ENCODE assay signal across 8 mouse cellular contexts in genomic region chr3:155093116-155093956, GRCm38 (mm10). TPM values are rescaled to one million over a fixed set of nuclear protein-coding genes. Genes with fewer than 3 reads are reported as not detected.
DNase-seq lines count a peak whose midpoint lies in the region; ATAC-seq and TF ChIP-seq lines count a peak whose summit lies in the region.

Fpgt (minus strand) TSS chr3:155093403.
Lrriq3 (plus strand) TSS chr3:155093434.

- peaks cover 5% of the 10 kb centered on the region; the same call in 1 of the 2 replicates for H3K4me1 ChIP-seq in hindbrain, postnatal 0 days (ENCODE audit: insufficient read depth, low read length)

- no peak for TF ChIP-seq CTCF in gastrocnemius, adult 2 months (IDR thresholded peaks at IDR 0.05)
- peak; percentile 34 for TF ChIP-seq CTCF in hindbrain, postnatal 0 days (IDR thresholded peaks at IDR 0.05; ENCODE audit: low read depth)
- no peak; the same call in 1 of the 2 replicates for TF ChIP-seq CTCF in left cerebral cortex, adult 2 months (IDR thresholded peaks at IDR 0.05)

- no peaks in the 10 kb centered on the region for H3K9me3 ChIP-seq in hindbrain, postnatal 0 days (ENCODE audit: low read length)

- H3K36me3 ChIP-seq in hindbrain, postnatal 0 days (ENCODE audit: insufficient read depth, low read length), result no peaks in the 10 kb centered on the region

- peak within 1 kb of the TSS; percentile 77 for H3K4me3 ChIP-seq in gastrocnemius, adult 2 months
- H3K4me3 ChIP-seq in hindbrain, postnatal 0 days (ENCODE audit: low read length), result peak within 1 kb of the TSS; percentile 69
- peak within 1 kb of the TSS; percentile 56 for H3K4me3 ChIP-seq in left cerebral cortex, adult 2 months

- H3K27ac ChIP-seq in gastrocnemius, adult 2 months, result peak within 1 kb of the TSS; percentile 88
- peak within 1 kb of the TSS; percentile 88 for H3K27ac ChIP-seq in hindbrain, postnatal 0 days
- peak within 1 kb of the TSS; percentile 95 for H3K27ac ChIP-seq in left cerebral cortex, adult 2 months

- DNase-seq in ZHBTc4 (ENCODE audit: low read depth, low spot score), result peak; percentile 96
- peak; percentile 93 for DNase-seq in gastrocnemius, adult 2 months
- DNase-seq in hindbrain, postnatal 0 days (ENCODE audit: low spot score), result peak; percentile 97
- DNase-seq in left cerebral cortex, adult 2 months (ENCODE audit: extremely low spot score in 1 of 2, low spot score in 2 of 2), result peak; percentile 86 to 91
- DNase-seq in right cerebral cortex, adult 2 months (ENCODE audit: low spot score in 2 of 2), result peak; percentile 89 to 92
- DNase-seq in urinary bladder, postnatal 14 days (ENCODE audit: low spot score), result peak; percentile 86

- intact Hi-C loops in gastrocnemius, adult 2 months (cut with DNase I), result loop anchor here (2.0 kb wide), 1 partner anchor 497 kb away; the partner anchor contains the start of genes Cryz and Tyw3
- intact Hi-C loops in left cerebral cortex, adult 2 months (cut with DNase I), result loop anchor here (2.0 to 5.0 kb wide), 3 partner anchors 277 to 497 kb away; partner anchors contain the start of genes Cryz, Erich3 and Tyw3

- H3K4me2 ChIP-seq in hindbrain, postnatal 0 days (ENCODE audit: low read depth, low read length), result peak within 1 kb of the TSS; percentile 83

- under 1% methylated on average over 47 of the region's 47 CpGs for WGBS in hindbrain, postnatal 0 days

- ATAC-seq in common myeloid progenitor, adult 5-6 weeks (replicated peaks; ENCODE audit: low read depth, poor library complexity, severe bottlenecking), result peak; percentile 95
- peak; percentile 100 for ATAC-seq in hindbrain, postnatal 0 days
- ATAC-seq in megakaryocyte, adult 5-6 weeks (ENCODE audit: poor library complexity, severe bottlenecking), result peak; percentile 91

- no peaks in the 10 kb centered on the region for H3K27me3 ChIP-seq in hindbrain, postnatal 0 days (ENCODE audit: insufficient read depth, low read length)

- peak within 1 kb of the TSS; percentile 67 for H3K9ac ChIP-seq in hindbrain, postnatal 0 days (replicated peaks; ENCODE audit: low read length)

RNA-seq across cellular contexts. Expression of gene Fpgt, which starts in this region (rescaled TPM):
- 9.9 and 14.1 TPM in 2 replicates for total RNA-seq in common myeloid progenitor, adult 5-6 weeks (2017)
- 1 to 10 TPM; 8.2 to 9.1 TPM for total RNA-seq in gastrocnemius, adult 2 months (2021)
- 26.9 and 28.0 TPM in 2 replicates for total RNA-seq in hindbrain, postnatal 0 days (2014; rRNA removed)
- polyA plus RNA-seq in hindbrain, postnatal 0 days (2015; fragmentation: Nextera tagmentation; extraction: Ambion mirVana), result 14.4 and 16.8 TPM in 2 replicates
- 10 to 100 TPM; 27.0 to 27.2 TPM for total RNA-seq in left cerebral cortex, adult 2 months (2021)
- total RNA-seq in megakaryocyte, adult 5-6 weeks (2015), result 8.1 and 8.9 TPM in 2 replicates
- total RNA-seq in megakaryocyte, adult 5-6 weeks (2017), result 5.8 and 6.2 TPM in 2 replicates

RNA-seq across cellular contexts. Expression of gene Lrriq3, which starts in this region (rescaled TPM):
- 0.27 TPM in 1 of 2 replicates, not detected in the other for total RNA-seq in common myeloid progenitor, adult 5-6 weeks (2017)
- total RNA-seq in gastrocnemius, adult 2 months (2021), result under 1 TPM; 0.31 to 0.36 TPM
- total RNA-seq in hindbrain, postnatal 0 days (2014; rRNA removed), result 0.36 and 0.42 TPM in 2 replicates
- polyA plus RNA-seq in hindbrain, postnatal 0 days (2015; fragmentation: Nextera tagmentation; extraction: Ambion mirVana), result 1.1 TPM in 2 replicates
- total RNA-seq in left cerebral cortex, adult 2 months (2021), result under 1 TPM; 0.47 to 0.57 TPM
- 0.07 TPM in 1 of 2 replicates, not detected in the other for total RNA-seq in megakaryocyte, adult 5-6 weeks (2015)
- total RNA-seq in megakaryocyte, adult 5-6 weeks (2017), result 0.04 TPM in 1 of 2 replicates, not detected in the other

Comparison
In these comparisons a context has a peak if more than half of its experiments do, and no peak if none do; other contexts are left out.
1. Peak in every context shown above with its lines: DNase-seq, ATAC-seq, H3K4me3 ChIP-seq and H3K27ac ChIP-seq.